Mouse (Mus musculus) hindbrain, embryonic 10.5 days (tissue): Measurements from ENCODE around the gene Tnfaip3. TPM values are rescaled to one million over a fixed set of nuclear protein-coding genes. Genes with fewer than 3 reads are reported as not detected.

Experiments used
- DNase-seq: peaks from one replicate; pipeline ENCODE4 v3.0.0-alpha.2; 2017; ENCODE audit warnings: low spot score
- H3K27ac ChIP-seq: fragments of 300-500 bp; sonication (generic); 2 replicates; pipeline ENCODE4 v1.5.1; 2016; ENCODE audit warnings: mild to moderate bottlenecking, moderate library complexity
- H3K27me3 ChIP-seq: fragments of 300-500 bp; sonication (generic); 2 replicates; pipeline ENCODE4 v1.6.1; 2016; ENCODE audit warnings: mild to moderate bottlenecking; ENCODE audit not compliant: poor library complexity, insufficient read depth, severe bottlenecking
- H3K36me3 ChIP-seq: fragments of 300-500 bp; sonication (generic); 2 replicates; pipeline ENCODE4 v1.6.1; 2016; ENCODE audit warnings: mild to moderate bottlenecking, moderate library complexity
- H3K4me1 ChIP-seq: fragments of 300-500 bp; sonication (generic); replicated peaks from 2 replicates; pipeline ENCODE4 v1.6.1; 2016; ENCODE audit warnings: mild to moderate bottlenecking
- H3K4me3 ChIP-seq: fragments of 300-500 bp; sonication (generic); 2 replicates; pipeline ENCODE4 v1.5.1; 2016; ENCODE audit warnings: mild to moderate bottlenecking, moderate library complexity
- H3K9me3 ChIP-seq: fragments of 300-500 bp; sonication (generic); 2 replicates; pipeline ENCODE4 v1.6.1; 2016; ENCODE audit warnings: mild to moderate bottlenecking, moderate library complexity
- WGBS: fragments of 180-500 bp; shearing (Covaris S2); methylation state at CpG from one replicate; pipeline ENCODE4 v1.1.7; 2016; 5-methylcytosine and 5-hydroxymethylcytosine counted together
- polyA plus RNA-seq: library from polyadenylated mRNA; unstranded; fragments of >200 nt; fragmentation: Nextera tagmentation; extraction: Ambion mirVana; gene quantifications from 2 replicates; pipeline ENCODE4 v1.2.1, GENCODE M21; 2016

The Tnfaip3 gene
- polyA plus RNA-seq, 1 experiment from 2014 or later = 1.1 TPM

DNA sequence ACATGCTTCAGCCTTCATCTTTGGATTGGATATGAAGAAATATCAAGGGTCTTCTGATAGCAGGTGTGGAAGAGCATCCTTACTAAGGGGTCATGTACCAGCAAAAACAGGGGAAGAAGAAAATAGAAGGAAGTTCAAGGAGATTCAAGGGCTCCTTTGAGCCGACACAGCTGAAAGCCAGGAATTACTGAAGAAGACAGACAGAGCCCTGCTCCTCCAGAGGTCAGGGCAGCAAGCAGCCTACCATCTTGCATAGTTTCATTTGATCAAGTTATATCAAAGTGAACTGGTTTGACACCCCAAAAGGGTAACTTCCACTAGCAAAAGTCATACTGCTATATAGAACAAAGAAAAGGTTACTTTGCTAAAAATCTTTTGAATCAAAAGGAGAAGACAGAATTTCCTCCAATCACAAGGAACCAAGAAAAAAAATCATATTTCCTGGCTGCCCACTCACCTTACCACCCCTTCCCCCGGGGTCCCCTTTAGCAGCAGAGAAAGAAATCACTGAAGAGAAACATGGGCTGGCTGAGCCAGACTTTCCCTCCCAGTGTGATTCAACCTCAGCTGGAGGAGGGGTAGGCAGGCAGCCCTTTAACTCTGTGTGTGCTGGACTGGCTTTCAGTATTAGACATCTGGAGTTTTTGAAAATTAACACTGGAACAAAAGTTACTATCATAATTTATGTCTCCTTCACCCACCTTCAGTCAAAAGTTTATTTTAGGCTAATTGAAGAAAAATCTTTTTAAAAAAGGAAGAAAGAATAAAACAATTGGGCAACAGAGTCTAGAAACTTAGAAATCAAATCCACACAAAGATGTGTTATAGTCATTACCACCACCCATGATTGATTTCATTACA lies 28.2 kb downstream of the Tnfaip3 start:
- Histone ChIP-seq H3K36me3 (no peaks in the 10 kb centered on the region), H3K4me3 (no peak overlapping the region), H3K27me3 (no peaks in the 10 kb centered on the region), H3K27ac (no peak overlapping the region), H3K9me3 (no peaks in the 10 kb centered on the region), H3K4me1 (peaks cover 7% of the 10 kb centered on the region; the same call in 1 of the 2 replicates)
- 18% methylated on average over 2 of the region's 2 CpGs for WGBS
- DNase-seq = no peak

DNA sequence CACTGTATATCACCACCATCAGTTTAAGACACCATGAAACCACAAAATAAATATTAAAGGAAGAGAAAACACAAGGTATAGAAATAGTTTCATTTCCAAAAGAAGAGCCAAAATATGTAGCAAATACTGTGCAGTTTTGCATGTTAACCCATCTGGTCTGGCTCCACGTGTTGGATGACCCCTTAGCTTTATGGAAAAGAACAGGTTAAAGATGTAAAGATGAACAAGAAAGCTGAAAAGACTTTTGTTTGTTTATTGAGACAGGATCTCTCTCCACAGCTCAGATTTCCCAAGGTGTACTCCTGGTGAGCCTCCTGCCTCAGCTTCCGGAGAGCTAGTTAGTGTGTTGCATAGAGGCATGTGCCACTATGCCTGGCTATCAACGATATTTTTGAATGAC lies 29.9 kb downstream of the Tnfaip3 start:
- WGBS = 87% methylated on average over 3 of the region's 3 CpGs

DNA sequence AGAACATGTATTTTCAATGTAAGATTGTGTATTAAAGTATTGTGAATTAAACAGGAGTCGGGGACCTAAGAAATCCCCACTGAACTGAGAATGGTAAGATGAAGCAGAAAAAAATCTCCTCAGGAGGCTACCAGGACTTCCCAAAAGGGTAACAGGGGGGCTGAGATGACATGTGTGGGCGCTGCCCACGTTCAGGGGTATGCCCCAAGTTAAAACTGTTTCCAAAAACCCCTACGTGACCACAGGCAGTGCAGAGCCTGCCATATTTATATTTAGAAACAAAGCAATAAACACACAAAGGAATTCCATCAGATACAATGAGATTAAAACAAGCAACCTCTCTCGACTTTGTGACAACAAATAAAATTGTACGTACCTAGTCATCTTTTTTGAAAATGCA lies 31.9 kb downstream of the Tnfaip3 start:
- Histone ChIP-seq H3K9me3 (no peaks in the 10 kb centered on the region), H3K36me3 (no peaks in the 10 kb centered on the region), H3K4me3 (no peak overlapping the region), H3K4me1 (peaks cover 7% of the 10 kb centered on the region; the same call in 1 of the 2 replicates), H3K27me3 (no peaks in the 10 kb centered on the region), H3K27ac (no peak overlapping the region)
- no peak for DNase-seq
- WGBS = 83% methylated on average over 6 of the region's 6 CpGs

More for the DNA sequence above, 29.9 kb downstream of the Tnfaip3 start:
- Histone ChIP-seq H3K27ac (no peak overlapping the region), H3K27me3 (no peaks in the 10 kb centered on the region), H3K4me1 (peaks cover 7% of the 10 kb centered on the region; the same call in 1 of the 2 replicates), H3K4me3 (no peak overlapping the region), H3K9me3 (no peaks in the 10 kb centered on the region), H3K36me3 (no peaks in the 10 kb centered on the region)
- DNase-seq = no peak

DNA sequence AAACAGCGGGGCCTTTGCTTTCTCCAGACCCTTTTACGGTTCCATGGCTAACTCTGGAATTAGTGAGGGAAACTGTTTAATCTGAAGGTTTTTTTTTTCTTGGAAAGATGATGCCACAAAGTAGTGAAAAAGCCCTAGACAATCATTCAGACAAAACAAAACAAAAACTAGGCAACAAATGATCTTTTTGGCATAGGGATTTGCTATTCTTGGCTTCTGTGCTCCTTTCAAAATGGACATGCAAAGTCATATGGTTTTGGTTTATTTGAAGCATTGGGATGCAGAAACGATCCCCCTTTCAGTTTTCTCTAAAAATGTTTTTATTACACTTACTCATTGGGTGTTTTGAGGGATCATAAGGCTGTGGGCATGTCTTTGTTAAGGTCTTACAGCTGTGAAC lies 41.0 kb downstream of the Tnfaip3 start:
- H3K9me3 ChIP-seq = no peaks in the 10 kb centered on the region
- H3K36me3 ChIP-seq = no peaks in the 10 kb centered on the region
- DNase-seq = no peak
- H3K27ac ChIP-seq = no peak overlapping the region
- H3K4me3 ChIP-seq = no peak overlapping the region
- WGBS = 87% methylated on average over 3 of the region's 3 CpGs
- H3K4me1 ChIP-seq = no peaks in the 10 kb centered on the region
- no peaks in the 10 kb centered on the region for H3K27me3 ChIP-seq

DNA sequence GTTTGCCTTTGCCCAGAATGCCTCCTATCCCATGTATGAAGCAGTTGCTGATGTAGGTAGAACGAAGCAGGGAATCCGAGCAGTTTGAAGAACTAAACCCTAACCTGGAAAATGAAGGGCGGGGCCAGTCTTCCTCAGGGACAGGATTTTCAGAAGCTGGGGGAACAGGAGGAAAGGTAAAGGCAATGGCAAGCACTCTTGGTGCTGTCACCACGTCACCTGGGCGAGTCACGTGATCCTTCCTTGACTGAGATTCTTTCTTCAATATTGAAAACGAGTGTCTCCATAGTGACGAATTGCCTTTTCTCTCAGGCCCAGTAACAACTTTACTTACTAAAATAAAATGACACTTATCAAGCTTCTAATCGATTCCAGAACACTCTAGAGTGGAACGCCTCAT lies 48.6 kb downstream of the Tnfaip3 start:
- 91% methylated on average over 10 of the region's 10 CpGs for WGBS
- H3K27ac ChIP-seq = no peak overlapping the region
- H3K27me3 ChIP-seq = no peaks in the 10 kb centered on the region
- no peaks in the 10 kb centered on the region for H3K36me3 ChIP-seq
- 0 out of 2 replicates have a peak, but pooled peaks cover 2% of the 10 kb centered on the region for H3K4me1 ChIP-seq
- no peak overlapping the region for H3K4me3 ChIP-seq
- no peaks in the 10 kb centered on the region for H3K9me3 ChIP-seq
- no peak for DNase-seq

DNA sequence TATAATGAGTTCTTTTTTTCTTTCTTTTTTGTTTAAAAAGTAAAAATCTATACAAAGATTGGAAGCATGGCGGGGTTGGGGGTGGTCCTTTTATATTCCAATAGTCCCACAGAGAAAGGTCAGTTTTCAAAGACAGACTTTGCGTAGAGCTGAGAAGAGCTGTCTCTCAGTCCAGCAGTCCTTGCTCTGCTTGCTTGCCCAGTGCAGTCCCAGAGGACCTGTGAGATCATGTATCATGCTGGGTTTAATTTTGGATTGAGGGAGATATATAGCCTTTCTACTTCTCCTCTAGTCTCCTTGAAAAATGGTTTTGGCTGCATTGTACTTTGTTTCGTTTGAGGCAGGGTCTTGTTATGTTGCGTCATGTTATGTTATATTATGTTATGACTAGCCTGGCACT lies 49.9 kb downstream of the Tnfaip3 start:
- Histone ChIP-seq H3K4me3 (no peak overlapping the region), H3K9me3 (no peaks in the 10 kb centered on the region), H3K27ac (no peak overlapping the region), H3K4me1 (0 out of 2 replicates have a peak, but pooled peaks cover 2% of the 10 kb centered on the region), H3K27me3 (no peaks in the 10 kb centered on the region), H3K36me3 (no peaks in the 10 kb centered on the region)
- DNase-seq = no peak
- WGBS = 87% methylated on average over 4 of the region's 4 CpGs

DNA sequence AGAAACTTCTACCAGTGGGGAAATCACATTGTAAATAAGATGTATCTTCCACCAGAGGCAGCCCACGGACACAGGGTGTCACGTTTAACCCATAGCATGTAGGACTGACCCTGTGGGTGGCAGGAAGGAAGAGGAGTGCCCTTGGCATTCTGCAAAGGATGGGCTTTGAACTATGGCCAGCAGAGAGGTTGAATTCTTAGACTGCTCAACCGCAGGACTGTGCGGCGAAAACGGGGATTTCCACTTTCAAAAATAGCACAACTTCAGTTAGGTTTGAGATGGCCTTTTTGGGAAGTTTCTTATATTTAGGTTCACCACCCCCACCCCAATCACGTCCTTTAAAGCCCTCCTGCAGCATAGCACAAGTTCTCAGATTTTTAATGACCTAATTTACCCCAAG lies 50.6 kb downstream of the Tnfaip3 start:
- no peak overlapping the region for H3K4me3 ChIP-seq
- DNase-seq = no peak
- H3K9me3 ChIP-seq = no peaks in the 10 kb centered on the region
- H3K27me3 ChIP-seq = no peaks in the 10 kb centered on the region
- 0 out of 2 replicates have a peak, but pooled peaks cover 2% of the 10 kb centered on the region for H3K4me1 ChIP-seq
- H3K27ac ChIP-seq = no peak overlapping the region
- WGBS = 85% methylated on average over 7 of the region's 7 CpGs
- H3K36me3 ChIP-seq = no peaks in the 10 kb centered on the region

DNA sequence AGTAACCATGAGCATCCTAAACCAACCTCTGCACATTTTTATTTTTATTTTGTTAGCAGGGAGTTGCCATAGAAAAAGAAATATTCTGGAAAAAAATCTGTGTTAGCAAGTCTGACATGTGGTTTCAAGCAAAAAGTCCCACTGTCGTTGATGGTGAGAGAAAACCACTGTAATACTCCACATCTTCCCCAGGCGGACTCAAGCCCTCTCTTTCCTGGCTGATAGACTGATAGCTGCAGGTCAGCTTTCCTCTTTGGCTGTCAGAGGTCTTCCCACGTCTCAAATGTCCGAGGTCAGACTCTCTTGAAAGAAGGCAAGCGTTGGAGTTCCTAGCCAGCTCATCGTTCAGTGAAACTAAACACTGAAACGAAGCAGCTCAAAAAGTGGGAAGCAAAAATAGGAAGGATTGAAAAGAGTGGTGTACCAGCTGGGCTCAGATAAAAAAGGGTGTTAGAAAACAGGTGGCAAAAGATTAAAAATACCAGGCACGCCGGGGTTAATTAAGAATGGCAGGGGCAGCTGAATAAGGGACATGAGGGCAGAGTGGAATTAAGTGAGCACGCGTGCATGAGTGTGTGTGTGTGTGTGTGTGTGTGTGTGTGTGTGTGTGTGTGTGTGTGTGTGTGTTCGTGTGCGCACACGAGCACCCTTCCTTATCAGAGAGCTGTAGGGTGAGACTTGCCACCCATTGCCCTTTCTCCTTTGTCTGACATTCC lies 55.5 kb downstream of the Tnfaip3 start:
- Histone ChIP-seq H3K27me3 (no peaks in the 10 kb centered on the region), H3K9me3 (no peaks in the 10 kb centered on the region), H3K36me3 (no peaks in the 10 kb centered on the region), H3K27ac (no peak overlapping the region), H3K4me1 (no peaks in the 10 kb centered on the region), H3K4me3 (no peak overlapping the region)
- WGBS = 73% methylated on average over 14 of the region's 14 CpGs
- no peak for DNase-seq

DNA sequence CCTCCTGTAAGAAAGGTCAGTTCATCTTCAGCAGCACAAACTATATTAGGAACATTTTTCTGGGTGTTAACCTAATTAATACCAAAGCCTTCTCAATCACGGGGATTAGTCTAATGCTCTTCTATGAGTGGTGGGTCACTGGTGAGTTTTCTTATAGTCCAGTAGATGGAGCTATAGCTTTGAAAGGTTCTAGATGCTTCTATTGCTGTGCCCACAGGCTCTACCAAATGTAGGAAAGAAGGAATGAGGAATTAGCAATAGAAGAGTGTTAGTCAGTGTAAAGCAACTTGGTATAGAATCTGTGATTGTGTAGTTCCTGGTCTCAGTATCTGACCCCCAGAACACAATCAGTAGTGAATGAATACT lies 61.8 kb downstream of the Tnfaip3 start:
- H3K36me3 ChIP-seq = no peaks in the 10 kb centered on the region
- WGBS = 19% methylated on average over 1 of the region's 1 CpGs
- DNase-seq = no peak

DNA sequence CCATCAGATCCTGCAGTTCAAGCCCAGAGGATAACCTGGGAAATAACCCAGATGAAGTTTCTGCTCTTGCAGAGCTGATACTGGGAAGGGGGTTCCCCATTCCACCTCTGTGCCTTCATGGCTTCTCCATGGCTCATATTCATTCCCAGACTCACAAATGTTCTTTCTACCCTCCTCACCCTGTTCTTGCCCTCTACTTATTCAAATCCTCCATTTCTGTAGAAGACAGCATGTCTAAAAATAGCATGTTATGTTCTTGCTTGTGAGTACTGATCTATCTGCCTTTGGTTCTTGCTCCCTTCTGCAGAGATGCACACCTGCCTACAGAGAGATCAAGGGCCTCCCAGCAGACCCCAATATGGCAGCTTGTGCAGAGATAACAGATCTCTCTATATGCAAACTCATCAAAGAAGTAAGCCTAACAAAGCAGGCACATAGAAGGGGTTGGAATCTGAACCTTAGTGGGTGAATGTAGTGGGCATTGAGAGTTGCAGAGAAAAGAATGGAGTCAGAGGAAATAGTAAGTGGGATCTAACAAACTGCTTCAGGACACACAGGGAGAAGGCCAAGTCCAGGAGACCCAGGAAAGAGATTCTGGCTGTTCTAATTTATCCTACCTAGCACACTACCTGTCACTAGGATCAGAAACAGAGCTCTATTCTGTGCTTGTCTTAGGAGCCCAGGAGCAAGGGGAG lies 62.3 kb downstream of the Tnfaip3 start:
- no peaks in the 10 kb centered on the region for H3K36me3 ChIP-seq

More for the DNA sequence above, 61.8 kb downstream of the Tnfaip3 start:
- no peak overlapping the region for H3K4me3 ChIP-seq
- H3K27me3 ChIP-seq = no peaks in the 10 kb centered on the region
- no peak overlapping the region for H3K27ac ChIP-seq
- no peaks in the 10 kb centered on the region for H3K9me3 ChIP-seq
- H3K4me1 ChIP-seq = no peaks in the 10 kb centered on the region

More for the DNA sequence above, 62.3 kb downstream of the Tnfaip3 start:
- Histone ChIP-seq H3K27me3 (no peaks in the 10 kb centered on the region), H3K27ac (no peak overlapping the region), H3K9me3 (no peaks in the 10 kb centered on the region), H3K4me3 (no peak overlapping the region), H3K4me1 (no peaks in the 10 kb centered on the region)
- DNase-seq = no peak
